Mouse (Mus musculus) megakaryocyte, embryonic 14.5 days (primary cell): Measurements from ENCODE around the gene Nap1l4. TPM values are rescaled to one million over a fixed set of nuclear protein-coding genes. Genes with fewer than 3 reads are reported as not detected.

Experiments used
- H3K27me3 ChIP-seq: replicated peaks from 2 replicates; pipeline ENCODE3; 2012; ENCODE audit warnings: inconsistent platforms
- H3K36me3 ChIP-seq: replicated peaks from 2 replicates; pipeline ENCODE3; 2012; ENCODE audit warnings: low read length, inconsistent platforms, mixed read lengths
- H3K4me1 ChIP-seq: 2 replicates; pipeline ENCODE4 v1.6.1; 2012; ENCODE audit warnings: inconsistent platforms
- H3K4me3 ChIP-seq: replicated peaks from 2 replicates; pipeline ENCODE3; 2012; ENCODE audit warnings: moderate library complexity, mild to moderate bottlenecking, inconsistent platforms
- H3K9me3 ChIP-seq: 2 replicates; pipeline ENCODE4 v1.6.1; 2012; ENCODE audit warnings: inconsistent platforms
- FLI1 ChIP-seq: IDR thresholded peaks from 2 replicates; pipeline ENCODE4 v1.6.1; 2012; ENCODE audit warnings: low read length, inconsistent platforms, mixed read lengths
- GATA1 ChIP-seq: IDR thresholded peaks from 3 replicates; pipeline ENCODE4 v1.6.1; 2012; ENCODE audit warnings: mixed read lengths, low read length, inconsistent platforms, borderline replicate concordance
- polyA plus RNA-seq: library from polyadenylated mRNA; stranded (reverse); fragments of >175 nt; gene quantifications from 2 replicates; pipeline ENCODE4 v1.2.3, GENCODE M21; 2012; ENCODE audit warnings: low replicate concordance; ENCODE audit not compliant: insufficient read depth

The Nap1l4 gene
- polyA plus RNA-seq = 5.7 and 38.9 TPM in 2 replicates

DNA sequence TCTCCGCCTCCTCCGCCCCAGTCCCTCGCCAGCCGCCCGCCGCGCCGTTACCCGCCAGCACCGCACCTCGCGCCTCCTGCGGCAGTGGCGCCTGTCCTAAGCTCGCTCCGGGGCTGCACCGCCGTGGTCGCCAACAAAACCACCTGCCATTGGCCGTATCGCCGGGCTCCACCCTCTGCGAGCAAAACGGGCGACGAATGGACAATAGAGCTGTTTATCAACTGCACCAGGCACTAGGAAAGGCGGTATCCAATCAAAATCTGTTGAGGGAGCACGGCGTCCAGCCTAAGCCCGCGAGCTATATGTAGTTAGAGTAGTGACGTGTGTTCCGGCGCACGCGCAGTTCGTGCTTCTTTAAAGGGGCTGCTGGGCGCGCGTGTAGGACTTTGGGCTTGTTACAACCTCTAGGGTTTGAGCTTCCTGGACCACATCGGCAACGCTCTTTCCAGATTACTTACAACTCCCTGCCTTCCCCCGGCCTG is at the start of gene Nap1l4:
TSS of gene Nap1l4 (minus strand) at position 131 of the 482 bp plus-strand sequence.
- peaks cover 47% of the 10 kb centered on the region for H3K4me1 ChIP-seq
- H3K4me3 ChIP-seq = peak within 1 kb of the TSS; percentile 98
- H3K36me3 ChIP-seq = peaks cover 39% of the 10 kb centered on the region
- no peaks in the 10 kb centered on the region for H3K9me3 ChIP-seq
- no peak for TF ChIP-seq FLI1
- no peak for TF ChIP-seq GATA1
- no peaks in the 10 kb centered on the region for H3K27me3 ChIP-seq

DNA sequence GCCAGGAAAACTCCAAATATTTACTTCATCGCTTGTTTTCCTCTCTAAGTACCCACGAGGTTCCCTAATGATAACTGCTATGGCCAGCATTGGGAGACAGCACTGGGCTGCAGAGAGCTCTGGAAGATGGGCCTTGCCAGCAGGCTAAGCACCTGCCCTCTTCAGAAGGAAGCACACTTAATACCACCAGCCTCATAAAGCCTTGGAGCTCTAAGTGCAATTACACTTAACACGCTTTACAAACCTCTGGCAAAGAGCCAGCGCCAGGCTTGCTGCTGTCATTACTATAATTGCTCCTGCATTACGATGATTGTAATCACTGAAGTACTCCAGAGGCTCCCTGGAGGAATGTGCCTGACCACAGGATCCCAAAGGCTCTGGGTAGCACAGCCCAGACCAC is 46.0 kb upstream of the Nap1l4 start:
- Histone ChIP-seq H3K27me3 (no peaks in the 10 kb centered on the region), H3K36me3 (peaks cover 81% of the 10 kb centered on the region), H3K9me3 (no peaks in the 10 kb centered on the region), H3K4me3 (no peak overlapping the region), H3K4me1 (peaks cover 87% of the 10 kb centered on the region)
- TF ChIP-seq GATA1 = no peak

DNA sequence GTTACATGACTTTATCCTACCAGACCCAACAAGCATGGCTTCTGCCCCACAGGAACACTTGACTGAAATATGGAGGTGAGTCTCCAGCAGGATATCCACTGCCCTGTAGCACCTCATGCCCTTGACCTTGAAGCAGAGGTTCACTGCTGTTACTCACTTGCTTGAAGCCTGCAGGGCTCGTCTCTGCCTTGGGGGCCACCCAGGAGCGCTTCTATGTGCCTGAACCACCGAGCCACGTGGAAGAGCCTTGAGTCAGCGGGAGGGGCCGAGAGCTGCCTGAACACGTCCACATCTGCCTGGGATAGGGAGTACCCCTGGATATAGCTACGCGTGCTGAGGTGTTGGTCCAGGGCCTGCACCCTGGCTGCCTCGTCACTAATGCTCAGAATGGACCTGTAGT is 43.3 kb upstream of the Nap1l4 start:
- H3K4me1 ChIP-seq = peaks cover 86% of the 10 kb centered on the region
- peak overlapping the region; percentile 11 for H3K4me3 ChIP-seq
- H3K36me3 ChIP-seq = peaks cover 95% of the 10 kb centered on the region
- TF ChIP-seq FLI1 = no peak
- TF ChIP-seq GATA1 = no peak
- H3K9me3 ChIP-seq = no peaks in the 10 kb centered on the region
- H3K27me3 ChIP-seq = no peaks in the 10 kb centered on the region

DNA sequence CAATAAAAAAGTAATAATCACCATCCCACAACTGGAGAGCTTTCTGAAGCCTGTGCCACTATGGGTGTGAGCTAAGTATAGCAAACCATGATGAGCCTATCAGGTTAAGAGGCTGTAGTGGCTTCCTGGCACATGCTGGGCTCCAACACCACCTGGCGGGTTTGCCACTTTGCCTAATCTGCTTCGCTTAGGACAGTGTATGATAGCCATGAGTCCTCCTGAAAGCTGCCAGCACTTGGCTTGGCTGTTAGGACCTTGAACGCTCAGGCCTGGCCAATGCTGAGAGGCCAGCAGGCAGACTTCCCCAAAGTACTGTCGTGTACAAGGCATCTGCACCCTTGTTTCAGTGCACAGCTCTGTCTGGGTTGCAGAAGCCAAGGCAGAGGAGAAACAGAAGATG is 39.1 kb upstream of the Nap1l4 start:
- H3K36me3 ChIP-seq = peaks cover 98% of the 10 kb centered on the region
- H3K9me3 ChIP-seq = no peaks in the 10 kb centered on the region
- H3K4me1 ChIP-seq = peaks cover 58% of the 10 kb centered on the region
- H3K27me3 ChIP-seq = no peaks in the 10 kb centered on the region
- no peak overlapping the region for H3K4me3 ChIP-seq
- TF ChIP-seq GATA1 (no peak), FLI1 (no peak)

DNA sequence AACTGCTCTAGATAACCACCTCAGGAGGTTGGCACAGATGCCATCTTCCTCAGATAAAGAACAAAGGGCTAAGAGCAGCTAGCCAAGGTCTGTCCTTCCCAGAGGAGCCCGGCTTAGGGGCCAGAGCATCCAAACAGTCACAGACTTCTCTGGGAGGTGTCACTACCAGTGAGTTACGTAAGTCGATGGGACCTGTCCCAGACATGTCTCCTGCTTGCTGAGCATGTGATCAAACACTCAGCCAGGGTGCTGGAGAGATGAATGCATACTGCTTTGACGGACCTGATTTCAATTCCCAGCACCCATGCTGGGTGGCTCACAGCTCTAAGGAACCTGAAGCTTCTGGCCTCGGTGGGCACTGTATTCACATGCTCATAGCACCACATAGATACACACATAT is 38.7 kb upstream of the Nap1l4 start:
- Histone ChIP-seq H3K36me3 (peaks cover 98% of the 10 kb centered on the region), H3K4me3 (no peak overlapping the region), H3K9me3 (no peaks in the 10 kb centered on the region), H3K27me3 (no peaks in the 10 kb centered on the region), H3K4me1 (peaks cover 56% of the 10 kb centered on the region)
- TF ChIP-seq GATA1 = no peak
- no peak for TF ChIP-seq FLI1

DNA sequence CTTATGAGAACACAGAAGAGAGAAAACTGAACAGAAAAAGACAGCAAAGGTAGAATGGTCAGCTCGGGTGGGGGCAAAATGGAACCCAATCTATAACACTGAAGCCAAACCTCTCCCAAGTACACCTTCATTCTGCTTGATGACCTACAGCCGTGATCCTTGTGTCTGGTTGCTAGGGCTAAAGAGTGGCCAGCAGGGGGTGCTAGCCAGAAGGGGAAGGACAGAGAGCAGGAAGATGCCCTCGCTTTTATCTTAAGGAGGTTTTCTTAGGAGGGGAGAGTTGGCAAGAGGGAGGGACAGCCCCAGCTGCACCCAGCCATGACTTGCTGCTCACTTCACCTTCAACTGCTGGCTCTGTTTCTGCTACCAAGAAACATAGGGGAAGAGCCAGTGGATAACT is 35.0 kb upstream of the Nap1l4 start:
- Histone ChIP-seq H3K9me3 (no peaks in the 10 kb centered on the region), H3K36me3 (peaks cover 95% of the 10 kb centered on the region), H3K4me1 (peaks cover 45% of the 10 kb centered on the region), H3K27me3 (no peaks in the 10 kb centered on the region), H3K4me3 (no peak overlapping the region)
- TF ChIP-seq GATA1 (no peak), FLI1 (no peak)

DNA sequence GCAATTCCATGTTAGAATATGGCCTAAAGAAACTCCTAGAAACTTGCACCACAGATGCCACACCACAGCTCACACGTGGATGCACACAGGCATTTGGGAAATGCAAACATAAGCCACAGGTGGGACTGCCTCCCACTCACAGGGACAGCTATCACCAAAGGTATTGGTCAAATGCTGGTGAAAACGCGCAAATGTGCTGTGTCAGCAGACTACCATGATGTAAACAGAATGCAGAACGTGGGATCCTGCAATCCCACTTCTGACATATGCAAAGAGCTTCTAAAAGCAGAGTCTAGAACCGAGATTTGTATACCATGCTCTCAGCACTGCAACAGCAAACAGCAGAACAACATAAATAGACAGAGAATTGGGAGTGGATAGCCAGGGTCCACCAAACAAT is 34.1 kb upstream of the Nap1l4 start:
- no peak for TF ChIP-seq GATA1
- no peak for TF ChIP-seq FLI1
- peaks cover 39% of the 10 kb centered on the region for H3K4me1 ChIP-seq
- H3K27me3 ChIP-seq = no peaks in the 10 kb centered on the region
- H3K4me3 ChIP-seq = no peak overlapping the region
- peaks cover 95% of the 10 kb centered on the region for H3K36me3 ChIP-seq
- no peaks in the 10 kb centered on the region for H3K9me3 ChIP-seq

DNA sequence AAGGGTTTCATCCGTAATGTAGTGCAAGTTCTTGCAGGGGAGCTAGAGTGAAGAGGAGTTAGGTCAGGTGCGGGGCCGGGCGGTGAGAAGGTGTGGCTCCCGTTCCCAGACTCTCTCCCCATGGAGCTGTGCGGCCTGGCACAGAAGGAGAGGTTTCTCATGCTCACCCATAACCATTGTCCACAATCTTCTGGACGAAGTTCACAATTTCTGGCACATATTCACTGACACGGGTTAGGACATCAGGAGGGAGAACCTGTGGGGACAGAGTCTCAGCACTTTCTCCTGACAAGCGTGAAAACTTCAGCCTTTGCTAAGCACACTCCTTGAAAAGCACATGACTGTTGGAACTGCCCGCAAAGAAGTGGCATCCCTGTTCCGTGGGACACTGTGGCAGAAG is 26.8 kb upstream of the Nap1l4 start:
- TF ChIP-seq GATA1 = no peak
- no peak for TF ChIP-seq FLI1
- H3K36me3 ChIP-seq = peaks cover 98% of the 10 kb centered on the region

DNA sequence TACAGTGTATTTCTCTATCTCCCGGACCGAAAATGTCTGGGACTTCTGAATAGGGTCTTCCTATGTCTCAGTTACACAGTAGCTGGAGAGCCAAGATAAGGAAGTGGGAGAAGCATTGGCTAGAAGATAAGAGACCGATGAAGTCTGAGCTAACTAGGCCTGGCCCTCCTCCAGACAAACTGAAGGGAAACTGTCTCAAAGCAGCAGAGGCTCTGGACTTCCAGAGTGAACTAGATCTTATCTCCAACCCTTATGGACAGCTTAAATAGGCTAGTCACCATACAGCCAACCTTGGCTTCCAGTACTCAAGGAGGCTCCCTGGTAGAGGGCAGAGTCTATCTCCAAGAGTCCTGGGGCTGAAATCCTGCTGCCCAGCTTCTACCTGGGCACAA is 16.7 kb upstream of the Nap1l4 start:
- TF ChIP-seq FLI1 (0 out of 2 replicates have a peak, but pooled peaks have one; percentile 29), GATA1 (peak; percentile 75; the same call in 1 of the 3 replicates)
- H3K4me1 ChIP-seq = peaks cover 77% of the 10 kb centered on the region
- peak overlapping the region; percentile 20 for H3K4me3 ChIP-seq
- H3K9me3 ChIP-seq = no peaks in the 10 kb centered on the region
- H3K36me3 ChIP-seq = peaks cover 96% of the 10 kb centered on the region
- H3K27me3 ChIP-seq = no peaks in the 10 kb centered on the region

More for the DNA sequence above, 26.8 kb upstream of the Nap1l4 start:
- Histone ChIP-seq H3K4me1 (peaks cover 41% of the 10 kb centered on the region), H3K27me3 (no peaks in the 10 kb centered on the region), H3K9me3 (no peaks in the 10 kb centered on the region), H3K4me3 (no peak overlapping the region)

DNA sequence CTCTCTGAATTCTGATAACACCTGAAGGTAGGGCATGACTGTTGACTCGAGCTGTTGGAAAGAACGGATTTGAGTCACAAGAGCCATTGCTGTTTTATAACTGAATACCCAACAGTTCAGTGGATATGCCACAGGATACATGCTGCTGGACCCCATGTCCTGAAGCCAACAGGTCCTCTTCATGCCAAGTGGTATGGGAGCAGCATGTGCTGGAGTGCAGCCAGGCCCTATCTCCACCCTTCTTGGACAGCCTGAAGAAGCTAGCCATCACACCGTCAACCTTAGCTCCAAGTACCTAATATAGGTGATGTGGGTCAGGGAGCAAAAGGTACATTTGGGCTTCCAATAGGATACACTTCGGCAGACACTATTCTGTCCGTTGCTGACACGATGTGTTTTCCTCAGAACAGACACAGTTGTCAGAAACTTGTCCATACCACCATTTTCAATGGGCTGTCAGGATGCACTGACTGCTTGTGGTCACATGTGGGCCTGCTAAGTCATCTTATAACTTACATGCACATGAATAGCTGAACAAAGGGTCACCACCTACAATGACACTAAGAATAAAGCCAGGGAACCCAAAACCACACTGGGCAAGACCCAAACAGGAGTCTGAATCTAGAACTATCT is 16.2 kb upstream of the Nap1l4 start:
- Histone ChIP-seq H3K4me1 (peaks cover 73% of the 10 kb centered on the region), H3K27me3 (no peaks in the 10 kb centered on the region), H3K9me3 (no peaks in the 10 kb centered on the region), H3K36me3 (peaks cover 96% of the 10 kb centered on the region), H3K4me3 (peak overlapping the region; percentile 48)
- no peak for TF ChIP-seq FLI1
- no peak for TF ChIP-seq GATA1

DNA sequence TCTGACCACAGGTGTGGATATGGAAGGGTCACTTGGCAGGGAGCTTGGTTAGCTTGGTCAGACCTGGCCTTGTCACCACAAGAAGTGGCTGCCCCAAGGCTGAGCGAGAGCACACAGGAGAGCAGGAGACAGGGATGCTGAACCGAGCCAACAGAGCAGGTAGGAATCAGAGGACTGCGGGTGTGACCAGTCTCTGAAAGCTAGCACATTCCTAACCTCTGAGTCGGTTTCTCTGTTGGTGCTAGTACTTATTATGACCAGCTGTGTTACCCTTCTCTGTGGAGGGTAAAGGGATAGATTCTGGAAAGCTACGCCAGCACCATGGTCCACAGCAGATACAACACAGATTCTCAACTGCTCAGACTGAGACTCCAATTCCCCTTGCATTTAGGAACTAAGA is 14.9 kb upstream of the Nap1l4 start:
- Histone ChIP-seq H3K4me1 (peaks cover 59% of the 10 kb centered on the region), H3K9me3 (no peaks in the 10 kb centered on the region), H3K36me3 (peaks cover 96% of the 10 kb centered on the region), H3K4me3 (no peak overlapping the region), H3K27me3 (no peaks in the 10 kb centered on the region)
- TF ChIP-seq GATA1 = no peak
